9 mouse cellular contexts compared by ENCODE assay signal in the genomic region with DNA sequence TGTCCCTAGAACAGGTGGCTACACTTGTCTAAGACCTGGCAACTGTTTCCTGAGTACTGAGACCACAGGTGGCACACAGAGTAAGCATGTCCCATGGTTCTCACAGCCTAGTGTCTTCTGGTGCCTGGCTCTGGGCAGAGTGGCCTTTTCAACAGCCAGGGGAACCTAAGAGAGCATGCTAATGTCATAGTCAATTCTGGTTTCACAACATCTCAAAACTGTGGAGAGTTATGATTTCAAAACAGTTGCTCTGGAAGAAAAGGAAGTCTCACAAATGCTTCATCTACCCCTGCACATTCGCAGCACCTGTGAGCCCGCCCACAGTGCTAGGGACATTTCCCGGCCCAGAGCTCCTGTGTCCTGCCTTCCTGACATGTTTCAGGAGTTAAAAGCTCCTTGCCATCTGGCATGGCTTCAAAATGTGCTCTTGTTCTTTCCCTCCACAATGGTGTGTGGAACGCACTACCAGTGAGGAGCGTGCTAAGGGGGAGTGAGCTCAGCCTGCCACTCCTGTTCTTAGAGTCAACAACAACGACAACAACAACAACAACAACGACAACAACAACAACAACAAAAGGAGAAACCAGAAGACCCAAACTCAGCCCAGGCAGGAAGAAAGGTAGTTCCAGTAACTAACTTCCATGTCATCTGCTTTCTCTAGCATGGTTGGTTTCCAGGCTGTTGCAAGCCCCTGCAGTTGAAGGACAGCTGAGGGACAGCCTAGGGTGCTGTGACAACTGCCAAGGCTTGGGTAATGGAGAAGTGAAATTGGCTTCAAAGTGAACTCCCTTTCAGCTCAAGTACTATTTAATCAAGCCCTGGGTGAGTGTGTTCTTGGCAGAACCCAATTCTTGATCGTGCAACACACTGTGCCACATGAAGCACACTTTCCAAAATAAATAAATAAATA. TPM values are rescaled to one million over a fixed set of nuclear protein-coding genes. Genes with fewer than 3 reads are reported as not detected.
DNase-seq lines count a peak whose midpoint lies in the region; TF ChIP-seq lines count a peak whose summit lies in the region.
"Had no signal": no experiment of that assay in that cellular context is flagged by ENCODE, and none has a peak within 500 bp of the region (broad histone marks: within the 10 kb centered on the region; RNA-seq: fewer than 3 reads in every experiment).

No protein-coding gene starts in this region.

- peaks cover 7% of the 10 kb centered on the region for H3K4me1 ChIP-seq in liver, adult 2 months (ENCODE audit: control insufficient read depth, insufficient read depth, low read length)
- H3K4me1 ChIP-seq in CH12.LX (ENCODE audit: control insufficient read depth in 1 of 2, insufficient read depth in 2 of 2), result peaks cover 3 to 41% of the 10 kb centered on the region in 2 experiments; a peak in 2 of 4 replicates

- in situ Hi-C loops in CH12.LX (cut with MboI; ENCODE audit: low pct_ligation_motif_present, low pct_unique_long_range_greater_than_20kb, low sequenced_read_pairs), result no loop called here

- peaks cover 27% of the 10 kb centered on the region; the same call in 1 of the 2 replicates for H3K79me2 ChIP-seq in liver, adult 2 months (ENCODE audit: control insufficient read depth, insufficient read depth, low read length)
- H3K79me2 ChIP-seq in CH12.LX (replicated peaks; ENCODE audit: control insufficient read depth, extremely low read depth, insufficient read depth, poor library complexity, severe bottlenecking) (no peaks in the 10 kb centered on the region), macrophage (ENCODE audit: inconsistent target) (peaks cover 58% of the 10 kb centered on the region)

- H3K9me3 ChIP-seq in CH12.LX (replicated peaks; ENCODE audit: low read length), result no peaks in the 10 kb centered on the region

- TF ChIP-seq CTCF in liver, adult 2 months (IDR thresholded peaks at IDR 0.05; ENCODE audit: low read depth, low read length), result no peak
- TF ChIP-seq CTCF in CH12.LX (conservative IDR thresholded peaks at IDR 0.05 in 1 of 2, IDR thresholded peaks at IDR 0.05 in 1 of 2; ENCODE audit: low read depth in 2 of 2, low read length in 2 of 2), result no peak

- intact Hi-C loops in left cerebral cortex, postnatal 4 days (cut with DNase I), result no loop called here

- H3K4me3 ChIP-seq in liver, adult 2 months (ENCODE audit: insufficient read depth, low read depth, low read length), result no peak overlapping the region
- H3K4me3 ChIP-seq in CH12.LX (replicated peaks in 1 of 3; ENCODE audit: low read depth in 2 of 3, low read length in 2 of 3, poor library complexity in 1 of 3), result no peak overlapping the region
- no peak overlapping the region for H3K4me3 ChIP-seq in macrophage (ENCODE audit: inconsistent target)

- TF ChIP-seq POLR2A in liver, adult 2 months (IDR thresholded peaks at IDR 0.05; ENCODE audit: extremely low read depth, insufficient read depth, low read length), result no peak
- TF ChIP-seq POLR2A in CH12.LX (IDR thresholded peaks at IDR 0.05; ENCODE audit: low read depth, low read length), result no peak

- no peak for TF ChIP-seq RAD21 in CH12.LX (IDR thresholded peaks at IDR 0.05; ENCODE audit: low read depth, low read length)

- 64% methylated on average over 8 of the region's 8 CpGs for WGBS in liver, adult 2 months
- WGBS in macrophage (ENCODE audit: missing documents), result 23% methylated on average over 8 of the region's 8 CpGs

- peak; percentile 72 for DNase-seq in liver, adult 2 months (ENCODE audit: extremely low read depth, low read depth, low spot score)
- no peak for DNase-seq in liver
- peak; percentile 14 for DNase-seq in CH12.LX (ENCODE audit: extremely low read depth)
- peak; percentile 66 for DNase-seq in fat pad, adult 2 months (ENCODE audit: extremely low read depth, low read depth, low spot score)
- DNase-seq in right cerebral cortex, postnatal 10 days (ENCODE audit: low spot score in 2 of 2), result no peak
- DNase-seq in frontal cortex, adult 2 months (ENCODE audit: extremely low spot score in 1 of 2, low spot score in 1 of 2), result no peak
- no peak for DNase-seq in left cerebral cortex, postnatal 4 days

- H3K27me3 ChIP-seq in liver, adult 2 months (ENCODE audit: control insufficient read depth, insufficient read depth, low read length), result no peaks in the 10 kb centered on the region
- H3K27me3 ChIP-seq in CH12.LX (replicated peaks), result no peaks in the 10 kb centered on the region

- H3K4me2 ChIP-seq in CH12.LX (ENCODE audit: insufficient read depth, low read depth, poor library complexity, severe bottlenecking), result no peak overlapping the region

- H3K36me3 ChIP-seq in liver, adult 2 months (ENCODE audit: control insufficient read depth, insufficient read depth, low read length), result peaks cover 13% of the 10 kb centered on the region; the same call in 1 of the 2 replicates
- no peaks in the 10 kb centered on the region for H3K36me3 ChIP-seq in CH12.LX (replicated peaks in 1 of 2; ENCODE audit: control insufficient read depth in 1 of 2, insufficient read depth in 1 of 2, low read length in 1 of 2)
- peaks cover 7% of the 10 kb centered on the region; the same call in 1 of the 2 replicates for H3K36me3 ChIP-seq in macrophage (ENCODE audit: inconsistent target)

- no peak overlapping the region for H3K9ac ChIP-seq in liver, adult 2 months (ENCODE audit: low read depth, low read length)
- H3K9ac ChIP-seq in CH12.LX (ENCODE audit: insufficient read depth, low read depth), result no peak overlapping the region

- dilution Hi-C loops in CH12.LX (cut with MboI; ENCODE audit: extremely low pct_ligation_motif_present, extremely low pct_unique_long_range_greater_than_20kb, low sequenced_read_pairs), result no loop called here

- no peak for TF ChIP-seq EP300 in CH12.LX (IDR thresholded peaks at IDR 0.05; ENCODE audit: low read length)

- H3K27ac ChIP-seq in liver, adult 2 months (replicated peaks; ENCODE audit: insufficient read depth, low read depth, low read length), result no peak overlapping the region; the same call in 1 of the 2 replicates
- no peak overlapping the region for H3K27ac ChIP-seq in CH12.LX (ENCODE audit: insufficient read depth, low read depth)
- peak overlapping the region; percentile 95 for H3K27ac ChIP-seq in macrophage
- H3K27ac ChIP-seq: kidney, postnatal 0 days had no signal

TF ChIP-seq in CH12.LX, 34 proteins besides CTCF, POLR2A, EP300 and RAD21:
- TF ChIP-seq E2F4 (IDR thresholded peaks at IDR 0.05; ENCODE audit: insufficient replicate concordance, low read depth, low read length) (no peak), ETS1 (conservative IDR thresholded peaks at IDR 0.05; ENCODE audit: low read depth, low read length) (no peak), PAX5 (IDR thresholded peaks at IDR 0.05; ENCODE audit: low read length) (no peak), BHLHE40 (IDR thresholded peaks at IDR 0.05; ENCODE audit: low read depth, low read length) (no peak), CHD1 (IDR thresholded peaks at IDR 0.05; ENCODE audit: low read depth, low read length) (no peak), ZMIZ1 (IDR thresholded peaks at IDR 0.05; ENCODE audit: low read depth, low read length) (no peak), SMC3 (IDR thresholded peaks at IDR 0.05; ENCODE audit: low read depth, low read length) (no peak), HCFC1 (IDR thresholded peaks at IDR 0.05; ENCODE audit: low read depth, low read length) (no peak), ZC3H11A (IDR thresholded peaks at IDR 0.05; ENCODE audit: low read depth, low read length) (no peak), ZKSCAN1 (IDR thresholded peaks at IDR 0.05; ENCODE audit: borderline replicate concordance, low read depth, low read length) (no peak), MXI1 (IDR thresholded peaks at IDR 0.05; ENCODE audit: low read depth, low read length) (no peak), NELFE (IDR thresholded peaks at IDR 0.05; ENCODE audit: low read depth, low read length) (no peak)
TF ChIP-seq in CH12.LX: peak in this region for 0.

RNA-seq across cellular contexts. Expression of gene Tbc1d2b, which starts 37.6 kb away (rescaled TPM):
- 14.1 and 22.1 TPM in 2 replicates for total RNA-seq in liver, adult 2 months (2014; rRNA removed)
- polyA plus RNA-seq in liver, adult 2 months (2012; rRNA removed), result 12.7 and 16.9 TPM in 2 replicates
- total RNA-seq in CH12.LX (2012; rRNA removed) (0.97 and 1.3 TPM in 2 replicates), CH12.LX (2014; rRNA removed) (0.60 and 0.85 TPM in 2 replicates)
- polyA plus RNA-seq in CH12.LX (2012; ENCODE audit: insufficient read length, low read depth) (0.76 and 0.80 TPM in 2 replicates), macrophage (2018) (31.2 to 52.4 TPM (median 52.4 TPM) in 3 replicates)
- total RNA-seq in macrophage (2018; cell fraction: chromatin; rRNA removed), result 100 to 1,000 TPM; 104 to 459 (median 241) TPM
- 100 to 1,000 TPM in 2 of 26 experiments, 10 to 100 TPM in 24; 58.3 to 112 (median 76.4) TPM for total RNA-seq in macrophage (2018; cell fraction: cytosol; rRNA removed)
- 100 to 1,000 TPM; 110 to 294 (median 189) TPM for total RNA-seq in macrophage (2018; cell fraction: nucleus; rRNA removed)
- 10.1 and 10.9 TPM in 2 replicates for polyA plus RNA-seq in frontal cortex, adult 2 months (2012; rRNA removed)
- total RNA-seq in left cerebral cortex, postnatal 4 days (2021), result 10 to 100 TPM; 16.8 to 21.9 TPM

Comparison
In these comparisons a context has a peak if more than half of its experiments do, and no peak if none do; other contexts are left out.
1. DNase-seq: peak in liver, adult 2 months (single experiment), CH12.LX (single experiment) and fat pad, adult 2 months (single experiment); none in liver (single experiment), right cerebral cortex, postnatal 10 days (0 of 2), frontal cortex, adult 2 months (0 of 2) and left cerebral cortex, postnatal 4 days (single experiment).